Mouse (Mus musculus): ENCODE measurements around the gene Gigyf1. TPM values are rescaled to one million over a fixed set of nuclear protein-coding genes. Genes with fewer than 3 reads are reported as not detected.

Gene Gigyf1
- polyA plus RNA-seq, 1 experiment from 2014 or later: 5.2 TPM

- H3K27me3 ChIP-seq (ENCODE audit: control insufficient read depth, insufficient read depth, low read length): no peaks in the 10 kb centered on the region
- H3K9ac ChIP-seq (ENCODE audit: low read length): no peak overlapping the region
- no peak for TF ChIP-seq EP300 (optimal IDR thresholded peaks at IDR 0.05)
- TF ChIP-seq CTCF (IDR thresholded peaks at IDR 0.05; ENCODE audit: low read depth): no peak
- H3K36me3 ChIP-seq (ENCODE audit: control insufficient read depth, insufficient read depth, low read length): no peaks in the 10 kb centered on the region
- no peaks in the 10 kb centered on the region for H3K9me3 ChIP-seq (ENCODE audit: control insufficient read depth, low read length)
- H3K27ac ChIP-seq (replicated peaks): no peak overlapping the region
- DNase-seq (ENCODE audit: low spot score): no peak
- no peak overlapping the region for H3K4me3 ChIP-seq (ENCODE audit: low read depth, low read length)
- no peak for ATAC-seq (ENCODE audit: low FRiP score, low TSS enrichment)
- no peaks in the 10 kb centered on the region for H3K4me1 ChIP-seq (replicated peaks; ENCODE audit: control insufficient read depth, insufficient read depth)
- no peak overlapping the region for H3K4me2 ChIP-seq (replicated peaks; ENCODE audit: low read depth)
- 60% methylated on average over 6 of the region's 6 CpGs for WGBS
These were observed 26.6 kb downstream of the Gigyf1 start for GRCm38 (mm10) chr5:137544926-137545325.

DNA sequence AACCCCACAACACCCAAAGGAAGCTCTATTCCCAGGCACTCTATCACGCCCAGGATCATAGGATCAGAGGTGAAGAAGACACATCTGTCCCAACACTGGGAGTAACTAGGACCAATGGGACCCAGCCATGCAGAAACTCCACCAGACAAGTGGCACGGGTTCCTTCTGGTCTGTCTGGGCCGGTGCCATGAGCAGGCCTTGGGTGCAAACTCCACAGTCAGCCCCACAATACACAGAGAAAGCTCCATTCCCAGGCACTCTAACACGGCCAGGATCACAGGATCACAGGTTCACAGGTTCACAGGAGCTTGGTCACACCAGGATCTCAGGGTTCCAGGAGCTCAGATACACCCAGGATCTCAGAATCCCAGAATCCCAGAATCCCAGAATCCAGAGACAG lies 27.2 kb downstream of the Gigyf1 start:
- no peaks in the 10 kb centered on the region for H3K36me3 ChIP-seq (ENCODE audit: control insufficient read depth, insufficient read depth, low read length)
- no peaks in the 10 kb centered on the region for H3K4me1 ChIP-seq (replicated peaks; ENCODE audit: control insufficient read depth, insufficient read depth)
- ATAC-seq (ENCODE audit: low FRiP score, low TSS enrichment) (no peak), DNase-seq (ENCODE audit: low spot score) (no peak)
- no peak overlapping the region for H3K4me3 ChIP-seq (ENCODE audit: low read depth, low read length)
- no peak overlapping the region for H3K27ac ChIP-seq (replicated peaks)
- WGBS: 72% methylated on average over 4 of the region's 4 CpGs
- no peaks in the 10 kb centered on the region for H3K9me3 ChIP-seq (ENCODE audit: control insufficient read depth, low read length)
- no peaks in the 10 kb centered on the region for H3K27me3 ChIP-seq (ENCODE audit: control insufficient read depth, insufficient read depth, low read length)
- H3K9ac ChIP-seq (ENCODE audit: low read length): no peak overlapping the region
- TF ChIP-seq EP300 (optimal IDR thresholded peaks at IDR 0.05): no peak
- no peak for TF ChIP-seq CTCF (IDR thresholded peaks at IDR 0.05; ENCODE audit: low read depth)
- no peak overlapping the region for H3K4me2 ChIP-seq (replicated peaks; ENCODE audit: low read depth)

GRCm38 (mm10) chr5:137549840-137550239 lies 31.5 kb downstream of the Gigyf1 start:
- 56% methylated on average over 2 of the region's 2 CpGs for WGBS
- Histone ChIP-seq H3K4me1 (replicated peaks; ENCODE audit: control insufficient read depth, insufficient read depth) (no peaks in the 10 kb centered on the region), H3K27ac (replicated peaks) (no peak overlapping the region), H3K4me2 (replicated peaks; ENCODE audit: low read depth) (no peak overlapping the region), H3K4me3 (ENCODE audit: low read depth, low read length) (no peak overlapping the region), H3K27me3 (ENCODE audit: control insufficient read depth, insufficient read depth, low read length) (no peaks in the 10 kb centered on the region), H3K9me3 (ENCODE audit: control insufficient read depth, low read length) (no peaks in the 10 kb centered on the region), H3K36me3 (ENCODE audit: control insufficient read depth, insufficient read depth, low read length) (no peaks in the 10 kb centered on the region), H3K9ac (ENCODE audit: low read length) (no peak overlapping the region)
- no peak for DNase-seq (ENCODE audit: low spot score)
- TF ChIP-seq EP300 (optimal IDR thresholded peaks at IDR 0.05) (no peak), CTCF (IDR thresholded peaks at IDR 0.05; ENCODE audit: low read depth) (no peak)
- no peak for ATAC-seq (ENCODE audit: low FRiP score, low TSS enrichment)

- no peaks in the 10 kb centered on the region for H3K9me3 ChIP-seq (ENCODE audit: control insufficient read depth, low read length)
- no peak overlapping the region for H3K27ac ChIP-seq (replicated peaks)
- TF ChIP-seq CTCF (IDR thresholded peaks at IDR 0.05; ENCODE audit: low read depth) (peak; percentile 59), EP300 (optimal IDR thresholded peaks at IDR 0.05) (no peak)
- no peak overlapping the region for H3K9ac ChIP-seq (ENCODE audit: low read length)
- 60% methylated on average over 5 of the region's 5 CpGs for WGBS
- H3K27me3 ChIP-seq (ENCODE audit: control insufficient read depth, insufficient read depth, low read length): no peaks in the 10 kb centered on the region
- H3K4me1 ChIP-seq (replicated peaks; ENCODE audit: control insufficient read depth, insufficient read depth): no peaks in the 10 kb centered on the region
- no peaks in the 10 kb centered on the region for H3K36me3 ChIP-seq (ENCODE audit: control insufficient read depth, insufficient read depth, low read length)
- DNase-seq (ENCODE audit: low spot score): no peak
- ATAC-seq (ENCODE audit: low FRiP score, low TSS enrichment): no peak
- H3K4me2 ChIP-seq (replicated peaks; ENCODE audit: low read depth): no peak overlapping the region
- no peak overlapping the region for H3K4me3 ChIP-seq (ENCODE audit: low read depth, low read length)
These were observed 32.8 kb downstream of the Gigyf1 start for GRCm38 (mm10) chr5:137551119-137551518.

DNA sequence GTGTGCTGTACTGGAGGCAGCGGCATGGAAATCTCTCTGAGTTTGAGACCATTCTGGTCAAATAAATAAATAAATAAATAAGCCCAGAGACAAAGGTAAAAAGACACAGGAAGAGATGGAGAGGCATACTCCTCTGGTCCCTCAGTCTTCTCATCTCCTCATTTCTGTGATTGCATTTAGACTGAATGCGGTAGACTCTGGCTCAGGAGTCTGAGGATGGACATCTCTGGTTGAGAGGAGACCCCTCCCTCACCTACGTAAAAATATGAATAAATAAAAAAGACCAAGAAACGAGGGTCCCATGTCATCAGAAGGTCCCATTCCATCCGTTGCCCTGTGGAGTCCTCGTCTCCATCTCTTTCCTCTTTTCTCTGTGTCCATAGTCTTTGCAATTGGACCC lies 34.7 kb downstream of the Gigyf1 start:
- WGBS: 27% methylated on average over 6 of the region's 6 CpGs
- no peak overlapping the region for H3K9ac ChIP-seq (ENCODE audit: low read length)

DNA sequence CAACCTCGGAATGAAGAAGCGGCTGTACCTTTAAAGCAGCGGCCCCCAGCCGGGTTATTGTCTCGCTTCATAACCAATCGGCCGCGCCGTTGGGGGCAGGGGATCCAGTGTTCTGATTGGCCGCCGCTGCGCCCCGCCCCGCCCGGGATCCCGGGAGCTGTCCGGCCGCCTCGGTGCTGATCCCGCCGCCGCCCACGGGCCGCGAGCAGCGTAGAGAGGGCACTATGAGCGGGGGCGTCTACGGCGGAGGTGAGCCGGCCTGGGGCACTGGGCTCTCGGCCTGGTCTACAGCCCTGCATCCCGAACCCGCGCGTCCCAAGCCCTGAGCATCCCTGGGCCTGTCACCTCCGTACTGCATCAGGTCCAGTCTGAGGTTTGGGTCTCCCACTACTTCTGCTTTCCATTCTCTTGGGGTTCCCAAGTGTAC lies 35.1 kb downstream of the Gigyf1 start, which contains the start of gene Actl6b:
Gene Actl6b (plus strand): TSS at position 107 of the 427 bp plus-strand sequence.
- TF ChIP-seq EP300 (optimal IDR thresholded peaks at IDR 0.05) (no peak), CTCF (IDR thresholded peaks at IDR 0.05; ENCODE audit: low read depth) (no peak)
- Histone ChIP-seq H3K4me2 (replicated peaks; ENCODE audit: low read depth) (peak within 1 kb of the TSS; percentile 8; the same call in 1 of the 2 replicates), H3K9me3 (ENCODE audit: control insufficient read depth, low read length) (no peaks in the 10 kb centered on the region), H3K36me3 (ENCODE audit: control insufficient read depth, insufficient read depth, low read length) (no peaks in the 10 kb centered on the region), H3K27ac (replicated peaks) (no peak within 1 kb of the TSS), H3K27me3 (ENCODE audit: control insufficient read depth, insufficient read depth, low read length) (no peaks in the 10 kb centered on the region), H3K4me3 (ENCODE audit: low read depth, low read length) (no peak within 1 kb of the TSS), H3K9ac (ENCODE audit: low read length) (no peak within 1 kb of the TSS), H3K4me1 (replicated peaks; ENCODE audit: control insufficient read depth, insufficient read depth) (no peaks in the 10 kb centered on the region)
- ATAC-seq (ENCODE audit: low FRiP score, low TSS enrichment) (peak; percentile 80), DNase-seq (ENCODE audit: low spot score) (peak; percentile 73)
- 1% methylated on average over 36 of the region's 37 CpGs for WGBS

More for the DNA sequence above, 34.7 kb downstream of the Gigyf1 start:
- Histone ChIP-seq H3K36me3 (ENCODE audit: control insufficient read depth, insufficient read depth, low read length) (no peaks in the 10 kb centered on the region), H3K27me3 (ENCODE audit: control insufficient read depth, insufficient read depth, low read length) (no peaks in the 10 kb centered on the region), H3K4me1 (replicated peaks; ENCODE audit: control insufficient read depth, insufficient read depth) (no peaks in the 10 kb centered on the region), H3K27ac (replicated peaks) (no peak overlapping the region), H3K4me2 (replicated peaks; ENCODE audit: low read depth) (peak overlapping the region; percentile 8; the same call in 1 of the 2 replicates), H3K9me3 (ENCODE audit: control insufficient read depth, low read length) (no peaks in the 10 kb centered on the region), H3K4me3 (ENCODE audit: low read depth, low read length) (no peak overlapping the region)
- DNase-seq (ENCODE audit: low spot score) (no peak), ATAC-seq (ENCODE audit: low FRiP score, low TSS enrichment) (no peak)
- TF ChIP-seq EP300 (optimal IDR thresholded peaks at IDR 0.05) (no peak), CTCF (IDR thresholded peaks at IDR 0.05; ENCODE audit: low read depth) (no peak)
